8 mouse cellular contexts compared by ENCODE assay signal in the genomic region with DNA sequence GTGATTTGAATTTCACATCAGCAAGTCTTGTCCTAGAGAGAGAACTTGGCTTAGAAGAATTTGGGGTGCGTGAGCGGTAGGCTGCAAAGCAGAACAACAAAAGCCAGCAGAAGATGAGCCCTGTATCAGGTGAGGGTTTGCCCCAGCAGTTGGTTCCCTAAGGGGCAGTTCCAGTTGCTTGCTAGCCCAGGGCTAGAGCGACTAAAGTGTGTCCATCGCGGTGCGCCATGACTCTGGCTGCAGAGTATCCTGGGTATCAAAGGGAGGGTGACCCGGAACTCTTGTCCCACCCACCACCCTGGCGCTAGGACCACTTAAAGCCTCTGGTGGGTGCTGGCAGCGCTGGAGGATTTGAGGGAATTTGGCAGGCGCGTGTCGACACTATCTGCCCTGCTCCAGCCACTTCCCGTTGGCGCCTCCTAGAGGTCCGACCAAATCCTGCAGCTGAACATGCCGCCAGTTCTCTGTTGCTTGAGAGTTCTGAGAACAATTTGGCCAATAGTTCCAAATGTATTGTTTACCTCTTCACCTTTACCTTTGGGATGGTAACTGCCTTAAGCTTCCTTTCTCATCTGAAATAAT. TPM values are rescaled to one million over a fixed set of nuclear protein-coding genes. Genes with fewer than 3 reads are reported as not detected.
DNase-seq lines count a peak whose midpoint lies in the region; ATAC-seq and TF ChIP-seq lines count a peak whose summit lies in the region.

No protein-coding gene starts in this region.

- H3K4me3 ChIP-seq in bone marrow macrophage, adult 2 months (ENCODE audit: insufficient read depth, low read length) = peak overlapping the region; percentile 41
- H3K4me3 ChIP-seq in embryonic facial prominence, embryonic 15.5 days (replicated peaks) = peak overlapping the region; percentile 25
- peak overlapping the region; percentile 58 for H3K4me3 ChIP-seq in heart, embryonic 10.5 days
- no peak overlapping the region for H3K4me3 ChIP-seq in limb, embryonic 14.5 days (replicated peaks; ENCODE audit: low read length)
- H3K4me3 ChIP-seq in midbrain, embryonic 16.5 days (ENCODE audit: low read depth, low read length) = no peak overlapping the region

- H3K27ac ChIP-seq in bone marrow macrophage, adult 2 months (ENCODE audit: insufficient read depth, low read depth, low read length) = no peak overlapping the region
- no peak overlapping the region for H3K27ac ChIP-seq in embryonic facial prominence, embryonic 15.5 days (replicated peaks)
- no peak overlapping the region for H3K27ac ChIP-seq in heart, embryonic 10.5 days
- H3K27ac ChIP-seq in limb, embryonic 14.5 days (replicated peaks; ENCODE audit: low read depth, low read length) = no peak overlapping the region
- no peak overlapping the region for H3K27ac ChIP-seq in midbrain, embryonic 16.5 days (ENCODE audit: low read length)

- no peak overlapping the region for H3K9ac ChIP-seq in embryonic facial prominence, embryonic 15.5 days
- H3K9ac ChIP-seq in limb, embryonic 14.5 days (ENCODE audit: low read depth, low read length, severe bottlenecking) = peak overlapping the region; percentile 31; the same call in 1 of the 2 replicates
- no peak overlapping the region for H3K9ac ChIP-seq in midbrain, embryonic 16.5 days (ENCODE audit: low read depth, low read length)

- whole genome bisulfite sequencing in embryonic facial prominence, embryonic 15.5 days = 18% methylated on average over 16 of the region's 16 CpGs
- WGBS in heart, embryonic 10.5 days = under 1% methylated on average over 16 of the region's 16 CpGs
- WGBS in limb, embryonic 14.5 days = 8% methylated on average over 16 of the region's 16 CpGs
- 5% methylated on average over 16 of the region's 16 CpGs for WGBS in midbrain, embryonic 16.5 days

- H3K36me3 ChIP-seq in embryonic facial prominence, embryonic 15.5 days = peaks cover 41% of the 10 kb centered on the region
- peaks cover 42% of the 10 kb centered on the region for H3K36me3 ChIP-seq in heart, embryonic 10.5 days
- H3K36me3 ChIP-seq in limb, embryonic 14.5 days (ENCODE audit: control insufficient read depth, insufficient read depth, low read length) = peaks cover 45% of the 10 kb centered on the region
- H3K36me3 ChIP-seq in midbrain, embryonic 16.5 days (ENCODE audit: control insufficient read depth, insufficient read depth, low read length) = peaks cover 29% of the 10 kb centered on the region

- no peak for ATAC-seq in embryonic facial prominence, embryonic 15.5 days (ENCODE audit: insufficient number of reproducible peaks, low FRiP score, low TSS enrichment, low read depth)
- peak; percentile 58 for ATAC-seq in limb, embryonic 14.5 days (ENCODE audit: low FRiP score, low read depth)
- ATAC-seq in midbrain, embryonic 16.5 days = peak; percentile 41

- no peaks in the 10 kb centered on the region for H3K9me3 ChIP-seq in embryonic facial prominence, embryonic 15.5 days (replicated peaks)
- no peaks in the 10 kb centered on the region for H3K9me3 ChIP-seq in heart, embryonic 10.5 days
- H3K9me3 ChIP-seq in limb, embryonic 14.5 days (ENCODE audit: control insufficient read depth, low read length) = no peaks in the 10 kb centered on the region
- H3K9me3 ChIP-seq in midbrain, embryonic 16.5 days (replicated peaks; ENCODE audit: control insufficient read depth, low read length, poor library complexity, severe bottlenecking) = no peaks in the 10 kb centered on the region

- no peak for TF ChIP-seq CTCF in bone marrow macrophage, adult 2 months (IDR thresholded peaks at IDR 0.05; ENCODE audit: low read depth, low read length)

- no peaks in the 10 kb centered on the region for H3K4me1 ChIP-seq in bone marrow macrophage, adult 2 months (ENCODE audit: control insufficient read depth, insufficient read depth, low read length)
- peaks cover 21% of the 10 kb centered on the region for H3K4me1 ChIP-seq in embryonic facial prominence, embryonic 15.5 days
- H3K4me1 ChIP-seq in heart, embryonic 10.5 days = peaks cover 21% of the 10 kb centered on the region
- H3K4me1 ChIP-seq in limb, embryonic 14.5 days (ENCODE audit: control insufficient read depth, insufficient read depth, low read length) = peaks cover 5% of the 10 kb centered on the region; the same call in 1 of the 2 replicates
- peaks cover 6% of the 10 kb centered on the region for H3K4me1 ChIP-seq in midbrain, embryonic 16.5 days (ENCODE audit: control insufficient read depth, insufficient read depth, low read length)

- TF ChIP-seq POLR2A in bone marrow macrophage, adult 2 months (IDR thresholded peaks at IDR 0.05; ENCODE audit: borderline replicate concordance, low read depth, low read length) = no peak
- TF ChIP-seq POLR2A in limb, embryonic 14.5 days (IDR thresholded peaks at IDR 0.05; ENCODE audit: borderline replicate concordance, extremely low read depth, insufficient read depth, insufficient read length) = no peak

- H3K4me2 ChIP-seq in embryonic facial prominence, embryonic 15.5 days (replicated peaks) = peak overlapping the region; percentile 40
- H3K4me2 ChIP-seq in limb, embryonic 14.5 days (replicated peaks; ENCODE audit: low read depth, low read length, severe bottlenecking) = 0 out of 2 replicates have a peak overlapping the region, but pooled peaks have one; percentile 17
- peak overlapping the region; percentile 24; the same call in 1 of the 2 replicates for H3K4me2 ChIP-seq in midbrain, embryonic 16.5 days (ENCODE audit: low read length)

- H3K27me3 ChIP-seq in embryonic facial prominence, embryonic 15.5 days = peaks cover 34% of the 10 kb centered on the region
- H3K27me3 ChIP-seq in heart, embryonic 10.5 days (ENCODE audit: insufficient read depth, poor library complexity, severe bottlenecking) = peaks cover 58% of the 10 kb centered on the region
- H3K27me3 ChIP-seq in limb, embryonic 14.5 days (ENCODE audit: control insufficient read depth, insufficient read depth, low read length) = peaks cover 30% of the 10 kb centered on the region
- H3K27me3 ChIP-seq in midbrain, embryonic 16.5 days (ENCODE audit: control insufficient read depth, insufficient read depth, low read depth, low read length) = peaks cover 11% of the 10 kb centered on the region

- DNase-seq in 416B (ENCODE audit: low read depth) = peak; percentile 73
- peak; percentile 92 for DNase-seq in heart, embryonic 10.5 days (ENCODE audit: low spot score)
- DNase-seq in kidney, adult 9 months = peak; percentile 89
- DNase-seq in limb, embryonic 14.5 days (ENCODE audit: low spot score) = peak; percentile 80
- peak; percentile 72 to 83 for DNase-seq in spleen, postnatal 14 days (ENCODE audit: low spot score in 2 of 2)

RNA-seq across cellular contexts. Expression of a gene that starts 13.8 kb away (rescaled TPM):
- polyA plus RNA-seq in bone marrow macrophage, adult 2 months (2012; ENCODE audit: insufficient read depth, insufficient read length, missing spikeins) = 1.2 and 1.5 TPM in 2 replicates
- 13.1 and 15.6 TPM in 2 replicates for polyA plus RNA-seq in embryonic facial prominence, embryonic 15.5 days (2015; fragmentation: Nextera tagmentation; extraction: Ambion mirVana)
- polyA plus RNA-seq in heart, embryonic 10.5 days (2016; fragmentation: Nextera tagmentation; extraction: Ambion mirVana) = 1.9 and 4.1 TPM in 2 replicates
- polyA plus RNA-seq in limb, embryonic 14.5 days (2012; rRNA removed) = 56.5 and 79.0 TPM in 2 replicates
- 14.0 and 15.7 TPM in 2 replicates for polyA plus RNA-seq in limb, embryonic 14.5 days (2014; fragmentation: Nextera tagmentation; extraction: Ambion mirVana)
- 18.9 and 20.9 TPM in 2 replicates for polyA plus RNA-seq in midbrain, embryonic 16.5 days (2015; fragmentation: Nextera tagmentation; extraction: Ambion mirVana)

RNA-seq across cellular contexts. Expression of a gene that starts 31.9 kb away (rescaled TPM):
- 235 and 240 TPM in 2 replicates for polyA plus RNA-seq in bone marrow macrophage, adult 2 months (2012; ENCODE audit: insufficient read depth, insufficient read length, missing spikeins)
- 6.6 and 7.6 TPM in 2 replicates for polyA plus RNA-seq in embryonic facial prominence, embryonic 15.5 days (2015; fragmentation: Nextera tagmentation; extraction: Ambion mirVana)
- 0.21 and 1.2 TPM in 2 replicates for polyA plus RNA-seq in heart, embryonic 10.5 days (2016; fragmentation: Nextera tagmentation; extraction: Ambion mirVana)
- 4.4 and 4.9 TPM in 2 replicates for polyA plus RNA-seq in limb, embryonic 14.5 days (2012; rRNA removed)
- 6.1 and 8.0 TPM in 2 replicates for polyA plus RNA-seq in limb, embryonic 14.5 days (2014; fragmentation: Nextera tagmentation; extraction: Ambion mirVana)
- polyA plus RNA-seq in midbrain, embryonic 16.5 days (2015; fragmentation: Nextera tagmentation; extraction: Ambion mirVana) = 2.6 and 3.2 TPM in 2 replicates

RNA-seq across cellular contexts. Expression of a gene that starts 40.2 kb away (rescaled TPM):
- polyA plus RNA-seq in bone marrow macrophage, adult 2 months (2012; ENCODE audit: insufficient read depth, insufficient read length, missing spikeins) = 5.6 and 6.0 TPM in 2 replicates
- 16.9 and 17.4 TPM in 2 replicates for polyA plus RNA-seq in embryonic facial prominence, embryonic 15.5 days (2015; fragmentation: Nextera tagmentation; extraction: Ambion mirVana)
- polyA plus RNA-seq in heart, embryonic 10.5 days (2016; fragmentation: Nextera tagmentation; extraction: Ambion mirVana) = 8.7 and 10.1 TPM in 2 replicates
- 11.7 and 11.8 TPM in 2 replicates for polyA plus RNA-seq in limb, embryonic 14.5 days (2012; rRNA removed)
- polyA plus RNA-seq in limb, embryonic 14.5 days (2014; fragmentation: Nextera tagmentation; extraction: Ambion mirVana) = 13.3 and 15.3 TPM in 2 replicates
- polyA plus RNA-seq in midbrain, embryonic 16.5 days (2015; fragmentation: Nextera tagmentation; extraction: Ambion mirVana) = 53.8 and 57.6 TPM in 2 replicates

RNA-seq across cellular contexts. Expression of a gene that starts 40.3 kb away (rescaled TPM):
- polyA plus RNA-seq in bone marrow macrophage, adult 2 months (2012; ENCODE audit: insufficient read depth, insufficient read length, missing spikeins) = 88.6 and 112 TPM in 2 replicates
- 73.0 and 79.5 TPM in 2 replicates for polyA plus RNA-seq in embryonic facial prominence, embryonic 15.5 days (2015; fragmentation: Nextera tagmentation; extraction: Ambion mirVana)
- polyA plus RNA-seq in heart, embryonic 10.5 days (2016; fragmentation: Nextera tagmentation; extraction: Ambion mirVana) = 55.3 and 60.9 TPM in 2 replicates
- polyA plus RNA-seq in limb, embryonic 14.5 days (2012; rRNA removed) = 85.0 and 106 TPM in 2 replicates
- 65.7 and 73.1 TPM in 2 replicates for polyA plus RNA-seq in limb, embryonic 14.5 days (2014; fragmentation: Nextera tagmentation; extraction: Ambion mirVana)
- 79.5 and 79.8 TPM in 2 replicates for polyA plus RNA-seq in midbrain, embryonic 16.5 days (2015; fragmentation: Nextera tagmentation; extraction: Ambion mirVana)

RNA-seq across cellular contexts. Expression of a gene that starts 43.6 kb away (rescaled TPM):
- 36.4 and 38.8 TPM in 2 replicates for polyA plus RNA-seq in bone marrow macrophage, adult 2 months (2012; ENCODE audit: insufficient read depth, insufficient read length, missing spikeins)
- 8.9 and 9.8 TPM in 2 replicates for polyA plus RNA-seq in embryonic facial prominence, embryonic 15.5 days (2015; fragmentation: Nextera tagmentation; extraction: Ambion mirVana)
- polyA plus RNA-seq in heart, embryonic 10.5 days (2016; fragmentation: Nextera tagmentation; extraction: Ambion mirVana) = 8.7 and 8.8 TPM in 2 replicates
- 26.2 and 26.4 TPM in 2 replicates for polyA plus RNA-seq in limb, embryonic 14.5 days (2012; rRNA removed)
- 9.7 and 11.5 TPM in 2 replicates for polyA plus RNA-seq in limb, embryonic 14.5 days (2014; fragmentation: Nextera tagmentation; extraction: Ambion mirVana)
- polyA plus RNA-seq in midbrain, embryonic 16.5 days (2015; fragmentation: Nextera tagmentation; extraction: Ambion mirVana) = 2.4 and 3.0 TPM in 2 replicates

Comparison
In these comparisons a context has a peak if more than half of its experiments do, and no peak if none do; other contexts are left out.
1. H3K4me3 ChIP-seq: peak in bone marrow macrophage, adult 2 months (single experiment), embryonic facial prominence, embryonic 15.5 days (single experiment) and heart, embryonic 10.5 days (single experiment); none in limb, embryonic 14.5 days (single experiment) and midbrain, embryonic 16.5 days (single experiment).
2. RNA of a gene that starts 31.9 kb away (polyA plus RNA-seq): 235 to 240 TPM in bone marrow macrophage, adult 2 months; 6.6 to 7.6 TPM in embryonic facial prominence, embryonic 15.5 days, 4.4 to 8.0 TPM in limb, embryonic 14.5 days, 2.6 to 3.2 TPM in midbrain, embryonic 16.5 days and 0.21 to 1.2 TPM in heart, embryonic 10.5 days; every median in the first group is over 10 times any median in the second.
3. Peak in every context shown above with its lines, with median percentiles within 50 percentile points of each other: DNase-seq and H3K4me2 ChIP-seq.